Mouse (Mus musculus) forebrain, embryonic 13.5 days (tissue): ENCODE data around the gene Eif2b4. TPM values are rescaled to one million over a fixed set of nuclear protein-coding genes. Genes with fewer than 3 reads are reported as not detected.

Experiments used
- ATAC-seq: fragments of 200-750 bp; cut with Nextera tagmentation; 2 replicates; pipeline ENCODE4 v1.8.0; 2017
- H3K27ac ChIP-seq: fragments of 300-500 bp; sonication (generic); 2 replicates; pipeline ENCODE4 v1.5.1; 2015; ENCODE audit warnings: inconsistent platforms, mild to moderate bottlenecking, moderate library complexity
- H3K27me3 ChIP-seq: fragments of 300-500 bp; sonication (generic); 2 replicates; pipeline ENCODE4 v1.6.1; 2015; ENCODE audit warnings: mild to moderate bottlenecking, inconsistent platforms
- H3K36me3 ChIP-seq: fragments of 300-500 bp; sonication (generic); 2 replicates; pipeline ENCODE4 v1.6.1; 2015; ENCODE audit warnings: mild to moderate bottlenecking, inconsistent platforms; ENCODE audit not compliant: poor library complexity, severe bottlenecking
- H3K4me1 ChIP-seq: fragments of 300-500 bp; sonication (generic); 2 replicates; pipeline ENCODE4 v1.6.1; 2015; ENCODE audit warnings: inconsistent platforms
- H3K4me2 ChIP-seq: fragments of 300-500 bp; sonication (generic); 2 replicates; pipeline ENCODE4 v1.6.1; 2015; ENCODE audit warnings: inconsistent platforms, mild to moderate bottlenecking, moderate library complexity
- H3K4me3 ChIP-seq: fragments of 300-500 bp; sonication (generic); 2 replicates; pipeline ENCODE4 v1.5.1; 2015; ENCODE audit warnings: mild to moderate bottlenecking, inconsistent platforms
- H3K9ac ChIP-seq: fragments of 300-500 bp; sonication (generic); 2 replicates; pipeline ENCODE4 v1.6.1; 2015; ENCODE audit warnings: mild to moderate bottlenecking, inconsistent platforms
- H3K9me3 ChIP-seq: fragments of 300-500 bp; sonication (generic); replicated peaks from 2 replicates; pipeline ENCODE4 v1.6.1; 2016; ENCODE audit warnings: inconsistent platforms
- WGBS: fragments of 180-500 bp; shearing (Covaris S2); methylation state at CpG from one replicate; pipeline ENCODE4 v1.1.7; 2015; 5-methylcytosine and 5-hydroxymethylcytosine counted together
- polyA plus RNA-seq: library from polyadenylated mRNA; unstranded; fragments of >200 nt; fragmentation: Nextera tagmentation; extraction: Ambion mirVana; gene quantifications from 2 replicates; pipeline ENCODE4 v1.2.1, GENCODE M21; 2015

Gene Eif2b4
- polyA plus RNA-seq, 1 experiment from 2014 or later = 77.9 TPM

DNA sequence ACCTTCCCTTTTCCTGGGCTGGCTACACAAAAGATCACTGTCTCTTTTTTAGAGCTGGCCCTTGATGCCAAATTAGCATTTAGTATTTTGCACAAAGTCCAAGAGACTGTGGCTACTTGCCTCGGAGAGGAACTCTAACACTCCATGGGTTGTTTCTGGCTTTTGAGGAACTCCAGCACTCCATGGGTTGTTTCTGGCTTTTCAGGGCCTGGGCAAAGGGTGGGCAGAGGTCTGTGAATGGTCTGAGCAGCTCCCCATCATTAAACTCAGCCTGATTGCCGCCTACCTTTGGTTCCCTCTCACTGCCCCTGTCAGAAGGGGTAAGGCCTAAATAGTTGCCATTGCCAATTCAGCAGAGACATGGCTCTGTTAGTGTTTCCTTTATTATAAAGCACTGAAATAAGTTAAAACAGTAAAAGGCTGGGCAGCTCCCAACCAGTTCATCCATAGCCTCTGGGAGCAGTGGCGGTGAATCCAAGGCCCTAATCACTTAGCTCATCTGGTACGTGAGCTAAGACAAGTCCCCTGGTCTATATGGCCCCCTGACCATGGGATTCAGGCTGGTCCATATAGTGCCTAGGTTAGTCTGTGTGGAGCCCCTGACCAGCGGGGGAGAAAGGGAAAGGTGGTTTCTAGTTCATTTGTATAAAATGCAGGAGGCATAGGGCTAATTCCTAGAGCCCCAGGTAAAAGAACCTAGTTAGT is 5.5 kb upstream of the Eif2b4 start:
- no peaks in the 10 kb centered on the region for H3K27me3 ChIP-seq
- ATAC-seq = no peak
- 84% methylated on average over 5 of the region's 5 CpGs for WGBS

DNA sequence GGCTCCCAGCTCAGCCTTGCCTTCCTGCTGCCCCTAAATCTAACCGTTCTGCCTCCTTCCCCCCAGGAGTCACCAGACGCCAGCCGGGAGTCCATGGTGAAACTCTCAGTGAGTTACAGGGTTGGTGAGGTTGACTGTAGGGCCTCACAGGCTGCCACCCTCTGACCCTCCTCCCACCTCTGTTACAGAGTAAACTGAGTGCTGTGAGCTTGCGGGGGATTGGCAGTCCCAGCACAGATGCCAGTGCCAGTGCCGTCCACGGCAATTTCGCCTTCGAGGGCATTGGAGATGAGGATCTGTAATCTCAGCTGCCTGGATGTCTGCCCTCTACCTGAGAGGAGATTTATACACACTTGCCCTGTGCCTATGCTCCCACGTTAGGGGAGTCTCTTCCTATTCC is 4.9 kb upstream of the Eif2b4 start:
- peaks cover 69% of the 10 kb centered on the region for H3K36me3 ChIP-seq
- no peaks in the 10 kb centered on the region for H3K27me3 ChIP-seq
- peaks cover 5% of the 10 kb centered on the region for H3K9me3 ChIP-seq
- 90% methylated on average over 9 of the region's 9 CpGs for WGBS
- H3K4me1 ChIP-seq = peaks cover 35% of the 10 kb centered on the region
- H3K4me3 ChIP-seq = no peak overlapping the region
- ATAC-seq = no peak
- H3K27ac ChIP-seq = no peak overlapping the region
- H3K4me2 ChIP-seq = no peak overlapping the region
- no peak overlapping the region for H3K9ac ChIP-seq

More for the DNA sequence above, 5.5 kb upstream of the Eif2b4 start:
- no peak overlapping the region for H3K4me2 ChIP-seq
- H3K27ac ChIP-seq = no peak overlapping the region
- peaks cover 5% of the 10 kb centered on the region for H3K9me3 ChIP-seq
- H3K4me3 ChIP-seq = no peak overlapping the region
- H3K36me3 ChIP-seq = peaks cover 75% of the 10 kb centered on the region
- H3K4me1 ChIP-seq = peaks cover 34% of the 10 kb centered on the region
- no peak overlapping the region for H3K9ac ChIP-seq

DNA sequence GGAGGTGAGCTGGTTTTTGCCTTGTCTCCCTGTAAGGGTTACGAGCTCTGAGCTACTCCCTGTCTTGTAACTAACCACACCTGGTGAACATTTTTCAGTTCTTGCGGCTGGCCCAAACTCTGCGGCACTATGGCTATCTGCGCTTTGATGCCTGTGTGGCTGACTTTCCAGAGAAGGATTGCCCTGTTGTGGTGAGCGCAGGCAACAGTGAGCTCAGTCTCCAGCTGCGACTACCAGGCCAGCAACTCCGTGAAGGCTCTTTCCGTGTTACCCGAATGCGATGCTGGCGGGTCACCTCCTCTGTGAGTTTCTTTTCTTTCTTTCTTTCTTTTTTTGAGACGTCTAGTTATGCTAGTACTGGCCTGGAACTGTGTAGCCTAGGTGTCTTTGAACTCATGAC is 3.8 kb upstream of the Eif2b4 start:
- Histone ChIP-seq H3K9me3 (peaks cover 5% of the 10 kb centered on the region), H3K9ac (no peak overlapping the region), H3K4me3 (no peak overlapping the region), H3K4me2 (no peak overlapping the region), H3K27me3 (no peaks in the 10 kb centered on the region), H3K4me1 (peaks cover 32% of the 10 kb centered on the region), H3K36me3 (peaks cover 63% of the 10 kb centered on the region), H3K27ac (no peak overlapping the region)
- no peak for ATAC-seq
- 94% methylated on average over 12 of the region's 12 CpGs for WGBS

DNA sequence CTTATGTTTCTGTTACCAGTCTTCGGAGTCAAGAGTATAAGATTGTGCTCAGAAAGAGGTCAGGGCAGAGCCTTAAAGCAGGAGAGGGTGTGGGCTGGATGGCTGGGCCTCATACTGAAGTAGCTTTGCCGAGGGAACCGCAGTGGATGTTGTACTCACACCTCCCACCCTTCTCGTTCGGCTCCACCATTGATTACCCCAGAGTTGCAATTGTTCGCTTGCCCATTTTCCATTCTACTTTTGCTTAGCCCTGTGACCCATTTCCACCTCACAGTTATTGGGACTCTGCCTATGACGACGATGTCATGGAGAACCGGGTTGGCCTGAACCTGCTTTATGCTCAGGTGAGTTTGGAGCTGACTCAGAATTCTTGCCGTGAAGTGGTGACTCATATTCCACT is 3.0 kb upstream of the Eif2b4 start:
- Histone ChIP-seq H3K36me3 (peaks cover 67% of the 10 kb centered on the region), H3K4me3 (no peak overlapping the region)
- WGBS = 94% methylated on average over 10 of the region's 10 CpGs

DNA sequence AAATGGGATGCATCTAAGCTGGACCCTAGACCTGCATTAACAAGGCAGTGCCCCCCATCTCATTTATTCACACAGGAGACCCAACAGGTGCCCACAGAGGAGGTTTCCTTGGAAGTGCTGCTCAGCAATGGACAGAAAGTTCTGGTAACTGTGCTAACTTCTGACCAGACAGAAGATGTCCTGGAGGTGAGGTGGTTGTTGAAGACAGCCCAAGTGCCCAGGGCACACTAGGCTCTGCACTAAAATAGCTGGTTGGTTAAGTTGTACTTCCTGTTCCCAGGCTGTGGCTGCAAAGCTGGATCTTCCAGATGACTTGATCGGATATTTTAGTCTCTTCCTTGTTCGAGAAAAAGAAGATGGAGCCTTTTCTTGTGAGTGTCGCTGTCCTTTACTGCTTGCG is 2.4 kb upstream of the Eif2b4 start:
- H3K4me1 ChIP-seq = peaks cover 32% of the 10 kb centered on the region
- WGBS = 92% methylated on average over 4 of the region's 4 CpGs
- ATAC-seq = no peak

More for the DNA sequence above, 3.0 kb upstream of the Eif2b4 start:
- Histone ChIP-seq H3K4me2 (no peak overlapping the region), H3K4me1 (peaks cover 37% of the 10 kb centered on the region), H3K9ac (no peak overlapping the region), H3K9me3 (peaks cover 5% of the 10 kb centered on the region), H3K27ac (no peak overlapping the region), H3K27me3 (no peaks in the 10 kb centered on the region)
- no peak for ATAC-seq

DNA sequence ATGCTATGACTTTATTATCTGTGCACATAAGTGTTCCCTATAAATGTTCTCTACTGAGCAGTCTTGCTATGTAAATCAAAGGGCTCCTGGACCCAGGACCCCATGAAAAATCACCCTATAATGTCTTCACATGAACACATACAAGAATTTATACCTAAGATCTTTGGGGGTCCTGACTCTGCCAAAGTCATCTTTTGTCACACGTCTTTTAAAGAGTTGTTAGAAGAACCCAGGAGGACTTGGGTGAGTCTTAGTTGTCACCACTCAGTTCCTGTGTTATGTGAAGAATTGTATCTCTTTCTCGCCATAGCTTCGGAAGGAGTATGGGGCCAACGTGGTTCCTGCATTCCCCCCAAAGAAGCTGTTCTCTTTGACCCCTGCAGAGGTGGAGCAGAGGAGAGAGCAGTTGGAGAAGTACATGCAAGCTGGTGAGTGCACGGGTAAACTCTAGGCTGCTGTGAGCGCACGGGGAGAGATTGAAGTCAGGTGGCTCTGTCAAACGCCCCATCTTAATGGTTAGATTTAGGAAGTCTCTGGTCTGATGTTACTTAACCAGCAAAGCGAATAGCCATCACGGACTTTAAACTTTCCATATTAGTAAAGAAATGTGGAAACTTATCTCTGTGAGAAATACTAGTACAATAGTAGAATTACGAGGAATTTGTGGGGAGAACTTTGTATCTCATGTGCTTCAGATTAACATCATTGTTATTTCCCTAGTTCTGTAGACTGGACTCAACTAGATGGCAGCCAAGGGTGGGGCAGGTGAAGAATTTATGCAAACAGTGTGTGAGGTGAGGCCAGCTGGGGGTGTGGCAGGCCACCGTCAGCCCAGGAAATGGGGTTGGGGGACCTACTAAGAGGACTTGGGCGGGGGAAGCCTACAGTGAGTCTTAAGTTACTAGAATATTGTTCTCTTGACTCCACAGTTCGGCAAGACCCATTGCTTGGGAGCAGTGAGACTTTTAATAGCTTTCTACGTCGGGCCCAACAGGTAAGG is 1.6 kb upstream of the Eif2b4 start:
- peak overlapping the region; percentile 83; the same call in 1 of the 2 replicates for H3K4me3 ChIP-seq
- no peak overlapping the region for H3K27ac ChIP-seq
- peaks cover 72% of the 10 kb centered on the region for H3K36me3 ChIP-seq
- H3K4me2 ChIP-seq = peak overlapping the region; percentile 95; the same call in 1 of the 2 replicates
- no peaks in the 10 kb centered on the region for H3K9me3 ChIP-seq
- H3K27me3 ChIP-seq = no peaks in the 10 kb centered on the region
- H3K4me1 ChIP-seq = peaks cover 24% of the 10 kb centered on the region
- no peak for ATAC-seq
- 92% methylated on average over 16 of the region's 16 CpGs for WGBS
- no peak overlapping the region for H3K9ac ChIP-seq

More for the DNA sequence above, 2.4 kb upstream of the Eif2b4 start:
- Histone ChIP-seq H3K4me3 (no peak overlapping the region), H3K36me3 (peaks cover 72% of the 10 kb centered on the region), H3K27ac (no peak overlapping the region), H3K9ac (no peak overlapping the region), H3K9me3 (peaks cover 5% of the 10 kb centered on the region), H3K4me2 (no peak overlapping the region), H3K27me3 (no peaks in the 10 kb centered on the region)

DNA sequence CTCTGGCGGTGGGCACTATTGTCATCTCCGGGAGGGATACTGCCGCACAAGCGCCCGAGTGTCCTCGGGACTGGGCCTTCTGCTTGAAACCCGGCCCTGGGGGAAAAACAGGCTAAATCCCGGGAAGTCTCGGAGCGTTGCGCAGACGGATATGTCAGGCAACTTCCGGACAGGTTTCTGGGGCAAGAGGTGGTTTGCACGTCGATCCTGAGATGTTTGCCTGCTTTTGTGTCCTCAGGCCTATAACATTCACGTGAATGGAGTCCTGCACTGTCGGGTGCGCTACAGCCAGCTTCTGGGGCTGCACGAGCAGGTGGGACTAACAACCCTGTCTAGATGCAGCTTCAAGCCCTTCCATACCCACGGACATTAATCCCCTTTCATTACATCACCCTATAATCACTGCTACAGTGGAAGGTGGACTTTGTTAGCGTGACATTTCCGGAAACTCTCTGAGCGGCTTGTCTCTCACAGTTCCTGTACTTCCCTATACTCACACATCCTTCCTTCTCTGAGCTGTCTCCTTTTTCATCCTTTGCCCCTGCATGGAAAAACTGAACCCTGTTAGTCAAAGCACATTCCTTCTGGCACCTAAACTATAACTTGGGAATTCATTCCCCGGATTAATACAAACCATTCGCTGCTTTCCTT is 526 bp upstream of the Eif2b4 start:
- Histone ChIP-seq H3K9me3 (no peaks in the 10 kb centered on the region), H3K27me3 (no peaks in the 10 kb centered on the region), H3K4me2 (peak overlapping the region; percentile 95), H3K4me3 (peak overlapping the region; percentile 83), H3K9ac (peak overlapping the region; percentile 90), H3K36me3 (peaks cover 72% of the 10 kb centered on the region), H3K4me1 (peaks cover 24% of the 10 kb centered on the region), H3K27ac (peak overlapping the region; percentile 63)
- no peak for ATAC-seq
- 14% methylated on average over 25 of the region's 25 CpGs for WGBS

DNA sequence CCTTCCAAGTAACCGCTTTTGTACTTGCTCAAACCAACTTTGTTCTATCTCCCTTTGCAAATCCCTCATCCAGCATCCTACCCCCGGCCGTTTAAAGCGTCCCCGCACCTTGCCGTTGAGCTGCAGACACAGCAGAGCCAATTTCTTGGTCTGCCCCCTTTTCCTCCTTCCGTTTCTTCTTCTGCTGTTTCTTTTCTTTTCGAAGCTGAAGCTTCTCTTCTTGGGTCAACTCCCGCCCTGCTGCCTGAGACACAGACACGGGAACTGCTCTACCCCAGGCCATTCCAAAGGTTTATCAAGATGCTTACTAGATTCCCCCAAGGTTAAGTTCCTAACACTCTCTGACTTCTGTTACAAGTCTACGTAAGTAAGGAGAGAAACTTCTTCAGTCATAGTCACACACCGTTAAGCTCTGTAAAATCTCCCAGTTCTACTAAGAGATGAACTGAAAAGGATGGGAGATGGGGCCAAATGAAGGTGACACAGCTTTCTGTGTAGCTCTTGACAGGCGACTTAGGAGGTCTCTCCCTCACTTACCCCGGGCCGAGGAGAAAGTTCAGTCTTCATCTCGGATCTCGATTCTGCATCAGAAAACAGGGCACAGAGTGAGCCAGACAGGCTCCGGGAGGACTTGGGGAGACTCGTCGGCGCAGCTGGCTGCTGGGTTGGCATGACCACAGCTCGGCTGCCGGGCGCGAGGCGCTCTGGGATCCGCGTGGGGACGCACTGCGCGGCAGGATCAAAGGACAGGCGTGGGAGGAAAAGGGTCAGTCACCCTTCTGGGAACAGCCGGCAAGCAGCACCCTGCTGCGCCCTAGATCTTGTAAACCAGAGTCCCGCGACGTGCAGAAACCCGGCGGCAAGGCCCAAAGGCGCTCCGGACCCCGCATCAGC is 938 bp downstream of the Eif2b4 start:
- Histone ChIP-seq H3K4me1 (peaks cover 24% of the 10 kb centered on the region), H3K27ac (peak overlapping the region; percentile 73), H3K4me2 (peak overlapping the region; percentile 95), H3K9me3 (no peaks in the 10 kb centered on the region), H3K36me3 (peaks cover 72% of the 10 kb centered on the region), H3K9ac (peak overlapping the region; percentile 90), H3K27me3 (no peaks in the 10 kb centered on the region), H3K4me3 (peak overlapping the region; percentile 83)
- no peak; the same call in 1 of the 2 replicates for ATAC-seq
- 18% methylated on average over 37 of the region's 42 CpGs for WGBS

DNA sequence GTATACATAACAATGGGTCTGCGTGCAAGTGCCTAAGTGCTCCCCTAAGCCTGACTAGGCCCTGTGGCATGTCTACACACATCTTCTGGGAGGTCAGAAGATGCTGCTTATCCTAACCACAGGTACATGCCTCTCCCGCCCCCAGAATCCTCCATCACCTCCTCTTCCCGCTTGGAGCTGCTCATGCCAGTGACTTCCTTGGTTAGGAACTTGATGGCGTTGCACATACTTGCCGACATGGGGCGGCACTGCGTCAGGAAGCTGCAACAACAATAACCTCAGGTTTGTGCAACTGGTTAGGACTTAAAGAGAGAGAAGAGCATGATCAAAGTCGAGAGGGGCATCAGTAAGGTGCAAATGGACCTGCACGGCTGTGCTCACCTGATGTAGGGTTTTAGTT is 3.0 kb downstream of the Eif2b4 start:
- Histone ChIP-seq H3K9ac (no peak overlapping the region), H3K9me3 (no peaks in the 10 kb centered on the region), H3K27ac (no peak overlapping the region), H3K27me3 (no peaks in the 10 kb centered on the region), H3K4me2 (no peak overlapping the region), H3K36me3 (peaks cover 58% of the 10 kb centered on the region), H3K4me1 (peaks cover 24% of the 10 kb centered on the region), H3K4me3 (no peak overlapping the region)
- ATAC-seq = no peak
- WGBS = 89% methylated on average over 9 of the region's 9 CpGs

DNA sequence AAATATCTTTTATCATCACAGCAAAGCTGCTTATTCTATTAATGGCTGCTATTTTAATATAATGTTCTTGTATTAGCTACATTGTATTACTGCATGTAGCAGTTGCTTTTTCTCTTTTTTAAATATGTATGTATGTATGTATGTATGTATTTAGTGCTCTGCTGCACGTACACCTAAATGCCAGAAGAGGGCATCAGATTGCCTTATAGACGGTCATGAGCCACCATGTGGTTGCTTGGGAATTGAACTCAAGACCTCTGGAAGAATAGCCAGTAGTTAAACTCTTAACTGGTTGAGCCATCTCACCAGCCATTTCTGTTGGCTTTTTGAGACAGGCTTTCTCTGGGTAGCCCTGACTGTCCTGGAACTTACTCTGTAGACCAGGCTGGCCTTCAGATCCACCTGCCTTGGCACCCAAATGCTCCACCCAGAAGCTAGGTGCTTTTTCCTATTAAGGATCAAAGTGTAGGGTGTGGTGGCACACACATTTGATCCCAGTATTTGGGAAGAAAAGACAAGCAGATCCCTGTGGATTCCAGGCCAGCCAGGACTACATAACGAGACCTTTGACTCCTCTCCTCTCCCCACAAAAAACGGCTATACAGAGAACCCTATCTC is 4.9 kb downstream of the Eif2b4 start:
- Histone ChIP-seq H3K4me1 (peaks cover 13% of the 10 kb centered on the region), H3K4me3 (no peak overlapping the region), H3K9ac (no peak overlapping the region), H3K27me3 (no peaks in the 10 kb centered on the region), H3K4me2 (no peak overlapping the region), H3K36me3 (peaks cover 49% of the 10 kb centered on the region), H3K9me3 (no peaks in the 10 kb centered on the region), H3K27ac (no peak overlapping the region)
- WGBS = 74% methylated on average over 4 of the region's 4 CpGs
- no peak for ATAC-seq

DNA sequence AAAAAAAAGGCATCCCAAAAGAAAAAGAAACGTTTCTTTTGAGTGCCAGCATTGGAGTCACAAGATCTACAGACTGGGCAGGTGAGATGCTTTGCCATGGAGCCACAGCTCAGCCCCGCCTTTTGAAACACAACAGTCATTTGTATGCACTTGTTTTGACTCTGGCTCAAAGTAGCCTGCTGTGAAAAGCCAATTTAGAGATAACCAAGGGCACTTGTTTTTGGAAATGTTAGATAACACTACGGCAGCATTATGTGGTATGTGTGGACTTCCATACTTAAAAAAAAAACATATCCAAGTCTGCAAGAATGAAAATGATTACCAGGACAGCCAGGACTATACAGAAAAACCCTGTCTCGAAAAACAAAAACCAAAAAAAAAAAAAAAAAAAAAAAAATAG is 9.6 kb downstream of the Eif2b4 start:
- no peak overlapping the region for H3K27ac ChIP-seq
- peaks cover 21% of the 10 kb centered on the region for H3K36me3 ChIP-seq
- no peak overlapping the region for H3K4me3 ChIP-seq
- no peak overlapping the region for H3K4me2 ChIP-seq
- no peaks in the 10 kb centered on the region for H3K27me3 ChIP-seq
- H3K4me1 ChIP-seq = peaks cover 11% of the 10 kb centered on the region
- H3K9me3 ChIP-seq = no peaks in the 10 kb centered on the region
- no peak overlapping the region for H3K9ac ChIP-seq
- no peak for ATAC-seq
- 64% methylated on average over 4 of the region's 4 CpGs for WGBS
